Mouse (Mus musculus) megakaryocyte-erythroid progenitor cell, adult 5 weeks (primary cell): ENCODE results near the gene Gm7714. TPM values are rescaled to one million over a fixed set of nuclear protein-coding genes. Genes with fewer than 3 reads are reported as not detected.

Experiments
- polyA plus RNA-seq: library from polyadenylated mRNA; stranded (reverse); fragments of >175 nt; gene quantifications from 2 replicates; pipeline ENCODE4 v1.2.3, GENCODE M21; 2012

Gene Gm7714
- not detected in 2 replicates for polyA plus RNA-seq

GRCm38 (mm10) chr5:88268619-88269018 lies at the start of gene Gm7714:
TSS of gene Gm7714 (plus strand) at chr5:88268919.

GRCm38 (mm10) chr5:88317012-88317411 lies 48.3 kb downstream of the Gm7714 start, which contains the start of gene Prol1:
TSS of gene Prol1 (plus strand) at chr5:88317312.

Other genes with a start within 250 kb of the Gm7714 start
- not detected in 2 replicates for gene Smr2, start 182.4 kb upstream of the Gm7714 start, polyA plus RNA-seq
- gene Gm11116, start 157.4 kb upstream of the Gm7714 start, polyA plus RNA-seq = not detected in 2 replicates
- gene Gm11115, start 114.8 kb upstream of the Gm7714 start, polyA plus RNA-seq = not detected in 2 replicates
- not detected in 2 replicates for gene Prol1, start 48.4 kb downstream of the Gm7714 start, polyA plus RNA-seq
- gene Amtn, start 107.2 kb downstream of the Gm7714 start, polyA plus RNA-seq = not detected in 2 replicates
- gene Ambn, start 187.1 kb downstream of the Gm7714 start, polyA plus RNA-seq = not detected in 2 replicates
- not detected in 2 replicates for gene Enam, start 219.1 kb downstream of the Gm7714 start, polyA plus RNA-seq